Mouse (Mus musculus): Measurements from ENCODE around the gene Prdx5. TPM values are rescaled to one million over a fixed set of nuclear protein-coding genes. Genes with fewer than 3 reads are reported as not detected.

Gene Prdx5
- polyA plus RNA-seq, 1 experiment from 2014 or later: 217 TPM

DNA sequence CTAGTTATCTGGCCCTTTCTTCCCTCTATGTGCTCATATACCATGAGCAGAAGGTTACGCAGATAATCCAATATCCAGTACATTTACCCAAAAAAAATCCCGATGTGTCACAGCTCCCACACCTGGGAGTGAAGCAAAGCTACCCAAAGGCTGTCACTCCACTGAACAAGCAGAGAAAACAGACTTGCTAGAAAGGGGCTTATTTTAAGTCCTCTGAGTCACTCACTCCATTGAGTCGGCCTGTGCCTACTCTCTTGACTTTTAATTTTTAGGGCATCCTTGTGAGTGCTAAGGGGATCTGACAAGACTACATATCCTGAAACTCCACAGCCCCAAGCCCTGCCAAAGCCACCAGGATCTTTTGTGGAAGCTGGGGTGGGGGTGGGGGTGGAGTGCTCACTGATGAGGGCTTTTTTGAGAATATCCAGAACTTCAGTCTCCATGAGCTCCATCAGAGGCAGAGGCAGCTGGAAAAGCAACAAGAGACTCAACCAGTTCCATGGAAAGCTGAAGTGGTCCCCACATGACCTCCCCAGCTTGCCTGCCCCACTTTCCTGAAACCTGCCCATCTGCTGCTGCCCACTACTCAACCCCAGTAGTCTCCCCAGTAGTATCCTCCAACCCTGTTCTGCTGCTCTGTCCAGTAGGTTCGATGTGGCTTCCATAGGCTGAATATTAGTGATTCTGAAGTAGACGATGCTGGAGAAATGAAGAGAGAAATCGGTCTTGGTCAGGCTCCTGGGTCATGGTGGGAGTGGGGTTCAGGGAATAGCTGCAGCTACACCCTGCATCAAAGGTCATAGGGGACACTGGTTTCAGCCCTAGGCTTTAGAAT is 13.2 kb upstream of the Prdx5 start:
- no peak for ATAC-seq (ENCODE audit: extremely low read depth, insufficient number of reproducible peaks, low FRiP score, low TSS enrichment)
- Histone ChIP-seq H3K4me2 (peak overlapping the region; percentile 71), H3K36me3 (peaks cover 17% of the 10 kb centered on the region), H3K27ac (replicated peaks) (peak overlapping the region; percentile 83), H3K9ac (peak overlapping the region; percentile 79), H3K4me3 (peak overlapping the region; percentile 79), H3K27me3 (replicated peaks) (peaks cover 50% of the 10 kb centered on the region), H3K9me3 (no peaks in the 10 kb centered on the region; the same call in 1 of the 2 replicates), H3K4me1 (peaks cover 64% of the 10 kb centered on the region)
- 56% methylated on average over 6 of the region's 6 CpGs for WGBS

DNA sequence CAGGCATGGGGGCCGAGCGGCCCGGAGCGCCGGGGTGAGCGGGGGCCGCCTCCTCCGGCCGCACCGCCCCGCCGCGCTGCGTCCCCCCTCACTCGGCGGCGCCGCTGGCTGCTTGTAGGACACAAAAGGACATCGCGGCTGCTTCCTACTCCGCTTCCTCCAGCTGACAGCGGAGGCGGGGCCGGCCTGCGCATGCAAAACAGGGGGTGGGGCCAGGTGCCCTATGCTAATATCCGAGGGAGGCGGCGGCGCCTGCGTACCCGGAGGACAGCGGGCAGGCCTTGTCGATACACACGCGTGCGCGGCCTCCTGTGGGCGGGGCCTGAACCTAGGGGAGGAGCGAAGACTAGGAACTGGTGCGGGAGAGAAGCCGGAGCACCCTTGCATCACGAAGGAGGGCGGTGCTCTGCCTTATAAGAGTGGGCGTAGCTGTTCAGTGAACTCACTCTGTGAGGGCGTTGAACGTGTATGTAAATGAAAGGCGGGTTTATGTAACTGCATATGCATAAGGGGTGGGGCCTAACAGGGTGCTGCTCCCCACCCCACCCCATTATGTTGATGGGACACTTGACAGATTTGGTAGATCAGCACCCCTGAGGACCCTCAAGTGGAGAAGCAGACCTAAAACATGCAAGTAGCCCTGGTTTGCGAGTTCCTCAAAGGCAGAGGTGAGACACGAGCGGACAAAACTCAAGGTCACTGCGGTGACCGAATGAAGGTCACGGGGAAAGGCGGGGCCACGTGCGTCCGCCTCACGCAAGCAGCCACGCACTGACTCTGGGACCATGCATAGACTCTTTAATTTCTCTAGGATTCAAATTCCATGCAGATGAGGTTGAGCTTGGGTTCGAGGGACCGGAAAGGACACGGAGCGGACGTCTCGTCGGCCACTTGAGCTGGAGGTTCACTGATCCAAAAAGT is 12.0 kb upstream of the Prdx5 start, which contains the start of gene Esrra:
Gene Esrra, minus strand, starts transcription at position 167 of the 921 bp plus-strand sequence.
- H3K9ac ChIP-seq: peak within 1 kb of the TSS; percentile 94
- WGBS: under 1% methylated on average over 65 of the region's 66 CpGs
- H3K27ac ChIP-seq (replicated peaks): peak within 1 kb of the TSS; percentile 95
- H3K4me2 ChIP-seq: peak within 1 kb of the TSS; percentile 95
- H3K36me3 ChIP-seq: peaks cover 26% of the 10 kb centered on the region
- H3K9me3 ChIP-seq: no peaks in the 10 kb centered on the region; the same call in 1 of the 2 replicates
- peak; percentile 92 for ATAC-seq (ENCODE audit: extremely low read depth, insufficient number of reproducible peaks, low FRiP score, low TSS enrichment)
- H3K4me3 ChIP-seq: peak within 1 kb of the TSS; percentile 79
- H3K4me1 ChIP-seq: peaks cover 57% of the 10 kb centered on the region
- H3K27me3 ChIP-seq (replicated peaks): peaks cover 37% of the 10 kb centered on the region

DNA sequence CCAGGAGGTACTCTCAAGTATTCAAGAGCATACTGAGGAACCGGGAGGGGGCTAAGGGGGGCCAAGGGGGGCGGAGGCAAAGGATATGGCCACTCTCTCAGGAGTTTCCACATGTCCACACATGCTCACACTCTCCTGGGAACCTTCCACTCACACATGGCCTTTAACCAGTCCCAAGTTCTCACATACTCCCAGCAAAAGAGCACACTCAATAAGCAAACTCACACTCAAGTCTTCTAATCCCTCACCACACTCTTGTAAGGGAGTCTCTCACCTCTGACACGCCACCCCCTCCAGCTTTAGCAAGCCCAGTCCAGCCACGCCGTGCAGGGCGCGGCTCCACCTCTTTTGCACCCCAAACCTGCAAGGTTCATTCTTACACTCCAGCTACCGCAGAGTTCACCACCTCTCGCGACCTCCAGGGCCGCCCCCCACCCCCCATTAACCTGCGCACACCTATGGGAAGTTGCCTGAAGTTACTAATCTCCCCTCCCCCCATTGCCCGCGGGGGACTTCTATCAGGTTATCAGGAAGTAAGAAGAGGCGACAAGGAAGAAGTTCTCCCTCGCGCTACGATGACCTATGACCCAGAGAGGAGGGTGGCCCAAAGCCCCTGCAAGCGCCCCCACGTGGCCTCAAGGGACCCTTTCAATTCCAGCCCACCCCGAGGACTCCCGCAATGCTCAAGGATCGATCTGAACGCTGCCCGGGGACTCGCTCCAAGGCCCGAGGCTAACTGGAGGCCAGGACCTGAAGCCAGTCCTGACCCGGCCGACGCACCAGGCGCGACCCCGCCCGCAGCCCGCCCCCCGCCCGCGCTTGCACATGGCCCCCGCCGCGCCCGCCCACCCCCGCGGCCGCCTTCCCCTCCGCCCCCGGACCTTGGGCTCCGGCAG is 11.1 kb upstream of the Prdx5 start:
- no peak for ATAC-seq (ENCODE audit: extremely low read depth, insufficient number of reproducible peaks, low FRiP score, low TSS enrichment)
- peaks cover 56% of the 10 kb centered on the region for H3K4me1 ChIP-seq
- peak overlapping the region; percentile 79 for H3K4me3 ChIP-seq
- 2% methylated on average over 36 of the region's 48 CpGs for WGBS
- peak overlapping the region; percentile 95 for H3K4me2 ChIP-seq
- peaks cover 28% of the 10 kb centered on the region for H3K27me3 ChIP-seq (replicated peaks)
- peak overlapping the region; percentile 95 for H3K27ac ChIP-seq (replicated peaks)
- peak overlapping the region; percentile 94 for H3K9ac ChIP-seq
- H3K36me3 ChIP-seq: peaks cover 31% of the 10 kb centered on the region
- no peaks in the 10 kb centered on the region; the same call in 1 of the 2 replicates for H3K9me3 ChIP-seq

DNA sequence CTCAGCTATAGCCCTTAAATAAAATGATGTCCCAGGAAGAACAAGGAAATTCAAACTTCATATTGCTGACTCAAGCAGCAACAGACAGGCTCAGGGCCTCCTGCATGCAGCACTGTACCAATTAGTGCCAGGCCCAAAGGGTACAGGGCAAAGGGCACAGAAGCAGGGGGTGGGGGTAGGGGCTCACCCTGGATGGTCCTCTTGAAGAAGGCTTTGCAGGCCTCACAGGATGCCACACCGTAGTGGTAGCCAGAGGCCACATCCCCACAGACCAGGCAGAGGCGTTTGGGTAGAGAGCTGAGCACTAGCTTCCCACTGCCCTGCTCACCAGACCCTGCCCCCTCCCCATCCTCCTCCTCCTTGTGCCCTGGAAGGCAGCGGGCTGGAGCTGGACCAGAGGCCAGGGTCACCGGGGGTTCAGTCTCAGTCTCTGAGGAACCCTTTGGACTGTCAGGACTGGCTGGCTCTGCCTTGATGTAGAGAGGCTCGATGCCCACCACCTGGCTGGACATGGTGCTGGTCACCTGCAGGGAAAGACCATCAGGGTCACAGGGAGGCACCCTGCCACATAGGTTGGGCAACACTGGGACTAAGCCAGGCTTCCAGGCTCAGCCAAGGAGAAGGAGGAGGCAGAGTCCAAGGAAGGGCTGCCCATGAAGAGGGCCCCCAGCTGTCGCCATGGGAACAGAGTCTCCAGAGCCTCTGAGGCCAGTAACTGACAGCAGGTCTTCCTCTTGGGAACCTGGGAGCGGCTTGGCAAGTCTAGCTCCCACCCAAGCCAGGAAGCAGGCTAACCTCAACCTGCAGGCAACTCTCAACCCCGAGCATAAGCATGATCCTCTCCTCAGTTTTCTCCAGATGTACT is 10.2 kb upstream of the Prdx5 start:
- peaks cover 19% of the 10 kb centered on the region for H3K27me3 ChIP-seq (replicated peaks)
- H3K27ac ChIP-seq (replicated peaks): peak overlapping the region; percentile 95
- H3K9me3 ChIP-seq: no peaks in the 10 kb centered on the region
- WGBS: 43% methylated on average over 8 of the region's 8 CpGs
- peak overlapping the region; percentile 95 for H3K4me2 ChIP-seq
- H3K4me3 ChIP-seq: peak overlapping the region; percentile 79
- no peak for ATAC-seq (ENCODE audit: extremely low read depth, insufficient number of reproducible peaks, low FRiP score, low TSS enrichment)
- peaks cover 56% of the 10 kb centered on the region for H3K4me1 ChIP-seq
- peak overlapping the region; percentile 94 for H3K9ac ChIP-seq
- peaks cover 35% of the 10 kb centered on the region for H3K36me3 ChIP-seq

DNA sequence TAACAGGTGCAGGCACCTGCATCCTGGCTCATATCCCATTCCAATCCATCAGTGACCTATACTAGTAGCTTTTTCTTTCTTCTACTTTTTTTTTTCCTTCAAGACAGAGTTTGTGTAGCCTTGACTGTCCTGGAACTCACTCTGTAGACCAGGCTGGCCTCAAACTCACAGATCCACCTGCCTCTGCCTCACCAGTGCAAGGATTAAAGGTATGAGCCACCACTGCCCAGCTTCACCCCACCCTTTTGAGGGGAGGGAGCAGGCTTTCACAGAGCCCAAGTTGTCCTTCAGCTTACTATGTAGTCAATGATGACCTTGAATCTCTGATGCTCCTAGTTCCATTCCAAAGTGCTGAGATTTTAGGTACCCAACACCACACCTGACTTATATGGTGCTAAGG is 9.5 kb upstream of the Prdx5 start:
- H3K27ac ChIP-seq (replicated peaks): 0 out of 2 replicates have a peak overlapping the region, but pooled peaks have one; percentile 95
- H3K27me3 ChIP-seq (replicated peaks): peaks cover 13% of the 10 kb centered on the region
- peaks cover 37% of the 10 kb centered on the region for H3K36me3 ChIP-seq
- H3K4me3 ChIP-seq: peak overlapping the region; percentile 79; the same call in 1 of the 2 replicates
- H3K4me1 ChIP-seq: peaks cover 51% of the 10 kb centered on the region
- ATAC-seq (ENCODE audit: extremely low read depth, insufficient number of reproducible peaks, low FRiP score, low TSS enrichment): no peak
- no peaks in the 10 kb centered on the region for H3K9me3 ChIP-seq
- H3K9ac ChIP-seq: peak overlapping the region; percentile 94
- peak overlapping the region; percentile 95 for H3K4me2 ChIP-seq

DNA sequence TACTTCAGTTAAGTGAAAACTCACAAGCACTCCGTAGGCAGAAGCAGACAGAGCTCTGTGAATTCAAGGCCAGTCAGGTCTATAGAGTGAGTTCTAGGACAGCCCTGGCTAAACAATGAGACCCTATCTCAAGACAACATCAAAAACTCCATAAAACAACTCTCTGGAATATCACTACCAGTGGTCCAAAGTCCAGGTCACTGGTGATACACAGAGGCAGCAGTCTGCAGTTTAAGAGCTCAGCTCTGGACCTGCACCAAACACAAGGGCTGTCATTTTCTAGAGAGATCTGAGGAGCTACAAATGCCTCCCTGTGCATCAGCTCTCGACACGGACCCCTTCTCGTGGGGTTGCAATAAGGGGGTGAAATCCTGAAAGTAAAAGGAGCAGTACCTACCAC is 8.4 kb upstream of the Prdx5 start:
- ATAC-seq (ENCODE audit: extremely low read depth, insufficient number of reproducible peaks, low FRiP score, low TSS enrichment): no peak
- WGBS: 80% methylated on average over 4 of the region's 4 CpGs

DNA sequence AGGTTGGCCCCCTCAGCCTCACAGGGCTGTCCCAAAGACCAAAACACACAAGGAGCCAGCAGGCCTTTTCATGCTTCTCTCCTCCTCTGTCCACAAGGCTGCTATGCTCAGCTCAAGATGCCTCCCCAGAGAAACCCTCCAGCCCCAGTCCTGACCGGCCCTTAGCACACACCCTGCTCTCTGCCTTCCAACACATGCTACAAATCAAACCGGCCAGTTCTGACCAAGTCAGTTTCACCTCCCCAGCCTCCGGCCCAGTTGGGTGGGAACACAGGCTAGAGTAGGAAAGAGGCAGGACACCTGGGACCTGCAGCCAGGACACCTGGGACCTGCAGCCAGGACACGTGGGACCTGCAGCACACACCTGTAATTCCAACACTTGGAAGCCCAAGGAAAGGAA is 6.6 kb upstream of the Prdx5 start:
- Histone ChIP-seq H3K9me3 (no peaks in the 10 kb centered on the region), H3K36me3 (peaks cover 66% of the 10 kb centered on the region), H3K27me3 (replicated peaks) (no peaks in the 10 kb centered on the region), H3K9ac (0 out of 2 replicates have a peak overlapping the region, but pooled peaks have one; percentile 10), H3K4me2 (no peak overlapping the region), H3K27ac (replicated peaks) (no peak overlapping the region), H3K4me3 (no peak overlapping the region), H3K4me1 (peaks cover 41% of the 10 kb centered on the region)
- ATAC-seq (ENCODE audit: extremely low read depth, insufficient number of reproducible peaks, low FRiP score, low TSS enrichment): no peak
- WGBS: 73% methylated on average over 4 of the region's 4 CpGs

More for the DNA sequence above, 8.4 kb upstream of the Prdx5 start:
- Histone ChIP-seq H3K27ac (replicated peaks) (no peak overlapping the region), H3K27me3 (replicated peaks) (peaks cover 3% of the 10 kb centered on the region), H3K36me3 (peaks cover 48% of the 10 kb centered on the region), H3K4me2 (no peak overlapping the region), H3K9me3 (no peaks in the 10 kb centered on the region), H3K4me1 (peaks cover 48% of the 10 kb centered on the region), H3K9ac (no peak overlapping the region), H3K4me3 (no peak overlapping the region)

DNA sequence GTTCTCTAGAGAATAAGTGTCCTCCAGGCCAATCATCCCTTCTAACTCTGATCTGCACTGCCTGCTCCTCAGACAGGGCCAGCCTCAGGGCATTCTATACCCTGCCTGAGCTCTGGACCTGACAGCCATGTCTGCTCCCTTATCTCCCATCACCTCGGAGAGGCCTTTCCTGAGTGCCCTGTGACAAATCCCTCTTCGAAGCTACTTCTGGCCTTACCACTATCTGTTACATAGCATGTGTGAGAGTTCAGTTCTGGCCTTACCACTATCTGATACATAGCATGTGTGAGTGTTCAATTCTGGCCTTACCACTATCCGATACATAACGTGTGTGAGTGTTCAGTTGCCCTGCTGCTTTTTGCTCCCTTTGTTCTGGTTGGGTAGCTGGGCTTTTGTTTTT is 5.4 kb upstream of the Prdx5 start:
- Histone ChIP-seq H3K9ac (0 out of 2 replicates have a peak overlapping the region, but pooled peaks have one; percentile 33), H3K27me3 (replicated peaks) (no peaks in the 10 kb centered on the region), H3K4me1 (peaks cover 42% of the 10 kb centered on the region), H3K4me2 (no peak overlapping the region), H3K9me3 (no peaks in the 10 kb centered on the region), H3K4me3 (no peak overlapping the region), H3K36me3 (peaks cover 73% of the 10 kb centered on the region), H3K27ac (replicated peaks) (no peak overlapping the region)
- WGBS: 42% methylated on average over 4 of the region's 4 CpGs
- ATAC-seq (ENCODE audit: extremely low read depth, insufficient number of reproducible peaks, low FRiP score, low TSS enrichment): no peak

DNA sequence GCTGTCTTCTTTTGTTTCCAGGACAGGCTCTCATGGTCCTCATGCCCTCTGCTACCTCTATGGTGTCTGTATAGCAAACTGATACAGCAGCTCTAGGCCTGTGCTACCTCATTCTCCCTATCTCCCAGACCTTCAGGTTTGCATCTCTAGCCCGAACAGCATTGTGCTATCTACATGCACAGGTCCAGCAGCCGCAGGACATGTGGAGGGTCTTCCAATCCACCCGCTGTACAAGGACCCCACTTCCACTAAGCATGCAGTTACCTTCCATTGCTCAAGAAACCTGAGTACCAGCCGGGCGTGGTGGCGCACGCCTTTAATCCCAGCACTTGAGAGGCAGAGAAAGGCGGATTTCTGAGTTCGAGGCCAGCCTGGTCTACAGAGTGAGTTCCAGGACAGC is 4.6 kb upstream of the Prdx5 start:
- Histone ChIP-seq H3K27ac (replicated peaks) (no peak overlapping the region), H3K9ac (no peak overlapping the region), H3K36me3 (peaks cover 70% of the 10 kb centered on the region), H3K4me2 (no peak overlapping the region), H3K4me1 (peaks cover 34% of the 10 kb centered on the region), H3K9me3 (no peaks in the 10 kb centered on the region), H3K27me3 (replicated peaks) (no peaks in the 10 kb centered on the region), H3K4me3 (no peak overlapping the region)
- no peak for ATAC-seq (ENCODE audit: extremely low read depth, insufficient number of reproducible peaks, low FRiP score, low TSS enrichment)
- WGBS: 87% methylated on average over 9 of the region's 9 CpGs

DNA sequence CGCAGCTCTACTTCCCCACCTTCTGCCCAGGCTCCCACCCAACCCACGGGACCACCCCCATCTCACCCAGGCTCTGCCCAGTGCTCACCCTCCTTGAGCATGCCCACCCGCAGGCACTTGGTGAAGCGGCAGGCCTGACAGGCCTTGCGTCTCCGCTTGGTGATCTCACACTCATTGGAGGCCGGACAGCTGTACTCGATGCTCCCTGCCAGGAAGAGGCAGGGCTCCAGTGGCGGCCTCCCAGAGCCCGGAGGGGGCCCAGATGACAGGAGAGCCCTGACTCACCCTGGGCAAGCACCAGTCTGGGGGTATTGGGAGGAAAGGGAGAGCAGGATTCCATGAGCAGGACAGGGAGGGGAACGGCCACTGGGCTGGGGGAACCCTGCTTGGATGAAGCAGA is 4.1 kb upstream of the Prdx5 start:
- H3K36me3 ChIP-seq: peaks cover 65% of the 10 kb centered on the region

More for the DNA sequence above, 4.1 kb upstream of the Prdx5 start:
- H3K4me3 ChIP-seq: no peak overlapping the region
- 75% methylated on average over 11 of the region's 11 CpGs for WGBS
- ATAC-seq (ENCODE audit: extremely low read depth, insufficient number of reproducible peaks, low FRiP score, low TSS enrichment): no peak
- H3K4me2 ChIP-seq: no peak overlapping the region
- no peaks in the 10 kb centered on the region for H3K9me3 ChIP-seq
- peaks cover 29% of the 10 kb centered on the region for H3K4me1 ChIP-seq
- 0 out of 2 replicates have a peak overlapping the region, but pooled peaks have one; percentile 12 for H3K9ac ChIP-seq
- no peak overlapping the region for H3K27ac ChIP-seq (replicated peaks)
- no peaks in the 10 kb centered on the region for H3K27me3 ChIP-seq (replicated peaks)
